Mouse (Mus musculus) midbrain, embryonic 14.5 days (tissue): ENCODE results near the gene Pskh1. TPM values are rescaled to one million over a fixed set of nuclear protein-coding genes. Genes with fewer than 3 reads are reported as not detected.

Experiments used
- ATAC-seq: fragments of 200-750 bp; cut with Nextera tagmentation; 2 replicates; pipeline ENCODE4 v1.8.0; 2017; ENCODE audit warnings: moderate number of reproducible peaks, moderate library complexity; ENCODE audit not compliant: low FRiP score, low TSS enrichment
- DNase-seq: peaks from one replicate; pipeline ENCODE4 v3.0.0-alpha.2; 2015
- H3K27ac ChIP-seq: fragments of 300-500 bp; sonication (generic); replicated peaks from 2 replicates; pipeline ENCODE4 v1.5.1; 2014; ENCODE audit warnings: mild to moderate bottlenecking, low read depth, low read length, moderate library complexity
- H3K27me3 ChIP-seq: fragments of 300-500 bp; sonication (generic); 2 replicates; pipeline ENCODE4 v1.6.1; 2014; ENCODE audit warnings: low read length, control low read depth, mixed read lengths; ENCODE audit not compliant: control insufficient read depth, insufficient read depth
- H3K36me3 ChIP-seq: fragments of 300-500 bp; sonication (generic); 2 replicates; pipeline ENCODE4 v1.6.1; 2014; ENCODE audit warnings: low read length, control low read depth; ENCODE audit not compliant: control insufficient read depth, insufficient read depth
- H3K4me1 ChIP-seq: fragments of 300-500 bp; sonication (generic); 2 replicates; pipeline ENCODE4 v1.6.1; 2014; ENCODE audit warnings: mild to moderate bottlenecking, antibody characterized with exemption, low read length, control low read depth; ENCODE audit not compliant: control insufficient read depth, insufficient read depth
- H3K4me2 ChIP-seq: fragments of 300-500 bp; sonication (generic); 2 replicates; pipeline ENCODE4 v1.6.1; 2014; ENCODE audit warnings: mild to moderate bottlenecking, low read length, moderate library complexity
- H3K4me3 ChIP-seq: fragments of 300-500 bp; sonication (generic); replicated peaks from 2 replicates; pipeline ENCODE4 v1.5.1; 2014; ENCODE audit warnings: low read depth, low read length
- H3K9ac ChIP-seq: fragments of 300-500 bp; sonication (generic); replicated peaks from 2 replicates; pipeline ENCODE4 v1.6.1; 2014; ENCODE audit warnings: mild to moderate bottlenecking, low read length, moderate library complexity
- H3K9me3 ChIP-seq: fragments of 300-500 bp; sonication (generic); 2 replicates; pipeline ENCODE4 v1.6.1; 2016; ENCODE audit warnings: low read length, control low read depth, mixed read lengths; ENCODE audit not compliant: control insufficient read depth
- WGBS: fragments of 180-500 bp; shearing (Covaris S2); extraction: QIAGEN DNeasy Blood & Tissue Kit; methylation state at CpG from one replicate; pipeline ENCODE4 v1.1.7; 2014; 5-methylcytosine and 5-hydroxymethylcytosine counted together
- polyA plus RNA-seq: library from polyadenylated mRNA; unstranded; fragments of >200 nt; fragmentation: Nextera tagmentation; extraction: Ambion mirVana; gene quantifications from 2 replicates; pipeline ENCODE4 v1.2.1, GENCODE M21; 2014

Pskh1 gene
- polyA plus RNA-seq, 1 experiment from 2014 or later, result 10.7 TPM

- DNase-seq (no peak), ATAC-seq (no peak)
- Histone ChIP-seq H3K4me2 (peak overlapping the region; percentile 99), H3K4me1 (peaks cover 33% of the 10 kb centered on the region), H3K9ac (peak overlapping the region; percentile 76), H3K27me3 (no peaks in the 10 kb centered on the region), H3K27ac (peak overlapping the region; percentile 79), H3K4me3 (peak overlapping the region; percentile 79), H3K9me3 (no peaks in the 10 kb centered on the region), H3K36me3 (0 out of 2 replicates have a peak, but pooled peaks cover 3% of the 10 kb centered on the region)
- WGBS, result 26% methylated on average over 15 of the region's 15 CpGs
These were observed 43.9 kb upstream of the Pskh1 start for GRCm38 (mm10) chr8:105856168-105856835.

- H3K4me3 ChIP-seq, result no peak overlapping the region
- DNase-seq (no peak), ATAC-seq (no peak)
- H3K27ac ChIP-seq, result no peak overlapping the region
- H3K27me3 ChIP-seq, result no peaks in the 10 kb centered on the region
- peaks cover 46% of the 10 kb centered on the region for H3K4me1 ChIP-seq
- WGBS, result 83% methylated on average over 5 of the region's 5 CpGs
- no peak overlapping the region for H3K4me2 ChIP-seq
- no peak overlapping the region for H3K9ac ChIP-seq
- H3K36me3 ChIP-seq, result 0 out of 2 replicates have a peak, but pooled peaks cover 3% of the 10 kb centered on the region
- no peaks in the 10 kb centered on the region for H3K9me3 ChIP-seq
These were observed 41.7 kb upstream of the Pskh1 start for GRCm38 (mm10) chr8:105858495-105858894.

GRCm38 (mm10) chr8:105859314-105859713 lies 40.9 kb upstream of the Pskh1 start:
- peak overlapping the region; percentile 74; the same call in 1 of the 2 replicates for H3K4me2 ChIP-seq
- H3K4me3 ChIP-seq, result no peak overlapping the region
- DNase-seq, result no peak
- no peaks in the 10 kb centered on the region for H3K9me3 ChIP-seq
- 0 out of 2 replicates have a peak, but pooled peaks cover 3% of the 10 kb centered on the region for H3K36me3 ChIP-seq
- H3K9ac ChIP-seq, result no peak overlapping the region; the same call in 1 of the 2 replicates
- WGBS, result 68% methylated on average over 5 of the region's 5 CpGs
- H3K27ac ChIP-seq, result no peak overlapping the region
- H3K27me3 ChIP-seq, result no peaks in the 10 kb centered on the region
- no peak for ATAC-seq
- peaks cover 46% of the 10 kb centered on the region for H3K4me1 ChIP-seq

GRCm38 (mm10) chr8:105860143-105860981 lies 39.9 kb upstream of the Pskh1 start, which contains the start of gene Nutf2:
Gene Nutf2 (plus strand): TSS chr8:105860580.
- peak within 1 kb of the TSS; percentile 95 for H3K9ac ChIP-seq
- under 1% methylated on average over 59 of the region's 59 CpGs for WGBS
- 0 out of 2 replicates have a peak, but pooled peaks cover 3% of the 10 kb centered on the region for H3K36me3 ChIP-seq
- no peaks in the 10 kb centered on the region for H3K27me3 ChIP-seq
- H3K9me3 ChIP-seq, result no peaks in the 10 kb centered on the region
- H3K4me2 ChIP-seq, result peak within 1 kb of the TSS; percentile 74
- H3K4me1 ChIP-seq, result peaks cover 46% of the 10 kb centered on the region
- ATAC-seq (peak; percentile 97), DNase-seq (peak; percentile 98)
- peak within 1 kb of the TSS; percentile 90 for H3K4me3 ChIP-seq
- peak within 1 kb of the TSS; percentile 87 for H3K27ac ChIP-seq

- H3K4me1 ChIP-seq, result peaks cover 32% of the 10 kb centered on the region
- no peaks in the 10 kb centered on the region for H3K27me3 ChIP-seq
- no peak overlapping the region for H3K27ac ChIP-seq
- WGBS, result 10% methylated on average over 1 of the region's 1 CpGs
- no peaks in the 10 kb centered on the region for H3K9me3 ChIP-seq
- peak overlapping the region; percentile 95; the same call in 1 of the 2 replicates for H3K9ac ChIP-seq
- H3K36me3 ChIP-seq, result peaks cover 13% of the 10 kb centered on the region
- ATAC-seq (no peak), DNase-seq (peak; percentile 36)
- peak overlapping the region; percentile 74 for H3K4me2 ChIP-seq
- peak overlapping the region; percentile 90 for H3K4me3 ChIP-seq
These were observed 38.3 kb upstream of the Pskh1 start for GRCm38 (mm10) chr8:105861951-105862350.

- H3K4me2 ChIP-seq, result no peak overlapping the region
- WGBS, result 84% methylated on average over 6 of the region's 6 CpGs
- DNase-seq (no peak), ATAC-seq (no peak)
- no peak overlapping the region for H3K4me3 ChIP-seq
- H3K4me1 ChIP-seq, result peaks cover 12% of the 10 kb centered on the region
- no peak overlapping the region for H3K27ac ChIP-seq
- H3K9ac ChIP-seq, result no peak overlapping the region
- H3K36me3 ChIP-seq, result peaks cover 42% of the 10 kb centered on the region
- no peaks in the 10 kb centered on the region for H3K9me3 ChIP-seq
- H3K27me3 ChIP-seq, result no peaks in the 10 kb centered on the region
These were observed 33.7 kb upstream of the Pskh1 start for GRCm38 (mm10) chr8:105866364-105867029.

- Histone ChIP-seq H3K9me3 (no peaks in the 10 kb centered on the region), H3K36me3 (peaks cover 62% of the 10 kb centered on the region), H3K27ac (no peak overlapping the region), H3K9ac (no peak overlapping the region), H3K4me3 (no peak overlapping the region), H3K4me2 (no peak overlapping the region), H3K27me3 (no peaks in the 10 kb centered on the region), H3K4me1 (no peaks in the 10 kb centered on the region)
- 92% methylated on average over 6 of the region's 6 CpGs for WGBS
- no peak for ATAC-seq
- no peak for DNase-seq
These were observed 25.9 kb upstream of the Pskh1 start for GRCm38 (mm10) chr8:105874301-105874700.

GRCm38 (mm10) chr8:105880754-105881520 lies 19.3 kb upstream of the Pskh1 start, which contains the start of gene Edc4:
Gene Edc4 (plus strand): TSS chr8:105880881.
- WGBS, result 1% methylated on average over 45 of the region's 45 CpGs
- Histone ChIP-seq H3K9me3 (no peaks in the 10 kb centered on the region), H3K9ac (peak within 1 kb of the TSS; percentile 87), H3K27ac (peak within 1 kb of the TSS; percentile 63), H3K27me3 (no peaks in the 10 kb centered on the region), H3K4me2 (peak within 1 kb of the TSS; percentile 94), H3K36me3 (peaks cover 53% of the 10 kb centered on the region), H3K4me3 (peak within 1 kb of the TSS; percentile 93), H3K4me1 (peaks cover 19% of the 10 kb centered on the region)
- DNase-seq (peak; percentile 89), ATAC-seq (peak; percentile 82; the same call in 1 of the 2 replicates)
